Mouse (Mus musculus) heart, adult 9 months (tissue): ENCODE data around the gene Nr2e1.

Experiments
- DNase-seq, 2 experiments: peaks; one replicate each; pipeline ENCODE4 v3.0.0; 2022; ENCODE audit warnings: low spot score in 2 of 2

Gene Nr2e1

DNA sequence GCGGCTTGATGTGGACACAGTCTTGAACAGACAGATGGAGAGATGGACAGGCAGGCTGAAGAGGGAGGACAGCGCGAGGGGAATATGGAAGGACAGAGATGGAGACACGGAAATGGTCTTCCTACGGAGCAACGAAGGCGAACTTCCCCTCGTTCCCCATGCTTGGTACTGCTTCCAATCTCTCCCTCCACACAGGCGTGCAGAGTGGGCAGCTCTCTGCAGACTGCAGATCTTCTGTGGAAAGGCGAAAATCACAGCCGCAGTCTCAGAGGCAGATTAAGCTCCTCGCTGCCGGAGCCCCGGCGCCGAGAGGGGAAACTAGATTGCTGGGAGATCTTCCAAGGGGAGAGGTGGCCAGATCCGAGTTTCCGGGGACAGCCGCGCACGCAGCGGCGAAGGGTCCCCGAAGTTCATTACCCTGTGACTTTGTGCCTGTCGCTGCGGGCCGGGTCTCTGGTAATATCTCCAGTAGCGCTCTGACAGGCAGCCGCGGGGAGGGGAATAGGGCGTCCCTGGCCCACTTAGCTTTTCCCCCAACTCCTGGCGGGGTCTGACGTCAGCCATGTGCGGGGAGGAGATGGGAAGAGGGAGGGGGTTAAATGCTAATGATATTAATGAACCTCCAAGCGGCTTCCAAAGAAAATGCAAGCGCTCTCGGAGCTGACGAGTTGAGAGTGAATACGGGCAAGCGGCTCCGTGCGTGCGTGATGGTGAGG is at the start of gene Nr2e1, which contains the start of gene Ostm1:
Gene Nr2e1 (minus strand): TSS at position 476 of the 716 bp plus-strand sequence.
Gene Ostm1 (plus strand): TSS at position 666 of the 716 bp plus-strand sequence.
- DNase-seq = no peak

DNA sequence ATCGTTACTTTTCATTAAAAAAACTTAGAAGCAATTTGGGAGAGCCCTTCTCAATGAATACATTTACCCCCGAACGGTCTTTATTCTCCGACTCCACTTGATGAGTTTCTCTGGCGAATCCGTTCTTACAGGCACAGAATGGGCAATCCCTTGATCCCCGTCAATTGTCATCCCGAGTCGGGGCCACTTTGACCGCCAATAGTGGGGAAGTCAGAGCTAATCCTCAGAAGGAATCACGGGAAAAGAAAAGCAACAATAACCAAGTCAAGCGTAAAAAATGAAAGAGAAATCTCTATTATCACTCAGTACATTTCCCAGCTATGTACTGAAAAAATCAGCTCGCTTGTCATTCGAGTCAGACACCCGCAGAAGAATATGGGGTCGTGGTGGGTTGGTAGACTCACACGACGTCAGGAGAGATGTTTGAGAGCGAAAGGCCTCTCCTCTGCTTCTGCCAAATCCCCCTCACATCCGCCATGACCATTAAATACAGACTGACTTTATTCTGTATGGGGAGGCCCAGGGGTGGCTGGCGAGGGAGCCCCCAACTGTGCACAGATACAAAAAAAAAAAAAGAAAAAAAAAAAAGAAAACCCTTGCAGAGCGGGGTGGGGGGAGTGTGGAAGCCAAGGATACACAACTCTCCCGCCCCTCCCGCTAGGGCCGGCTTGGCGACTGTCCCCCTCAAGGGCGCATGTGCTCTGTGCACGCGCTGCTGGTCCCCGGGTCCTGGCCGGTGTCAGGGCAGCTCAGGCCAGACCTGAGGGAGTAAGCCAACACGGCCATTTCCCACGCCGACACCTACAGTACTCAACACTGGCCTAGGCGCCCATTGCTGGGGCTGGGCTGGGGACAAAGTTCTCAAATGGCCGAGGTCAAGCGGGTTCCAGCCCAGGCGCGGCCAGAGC is 49.3 kb upstream of the Nr2e1 start:
- peak in 1 of 2 experiments; percentile 10 for DNase-seq

DNA sequence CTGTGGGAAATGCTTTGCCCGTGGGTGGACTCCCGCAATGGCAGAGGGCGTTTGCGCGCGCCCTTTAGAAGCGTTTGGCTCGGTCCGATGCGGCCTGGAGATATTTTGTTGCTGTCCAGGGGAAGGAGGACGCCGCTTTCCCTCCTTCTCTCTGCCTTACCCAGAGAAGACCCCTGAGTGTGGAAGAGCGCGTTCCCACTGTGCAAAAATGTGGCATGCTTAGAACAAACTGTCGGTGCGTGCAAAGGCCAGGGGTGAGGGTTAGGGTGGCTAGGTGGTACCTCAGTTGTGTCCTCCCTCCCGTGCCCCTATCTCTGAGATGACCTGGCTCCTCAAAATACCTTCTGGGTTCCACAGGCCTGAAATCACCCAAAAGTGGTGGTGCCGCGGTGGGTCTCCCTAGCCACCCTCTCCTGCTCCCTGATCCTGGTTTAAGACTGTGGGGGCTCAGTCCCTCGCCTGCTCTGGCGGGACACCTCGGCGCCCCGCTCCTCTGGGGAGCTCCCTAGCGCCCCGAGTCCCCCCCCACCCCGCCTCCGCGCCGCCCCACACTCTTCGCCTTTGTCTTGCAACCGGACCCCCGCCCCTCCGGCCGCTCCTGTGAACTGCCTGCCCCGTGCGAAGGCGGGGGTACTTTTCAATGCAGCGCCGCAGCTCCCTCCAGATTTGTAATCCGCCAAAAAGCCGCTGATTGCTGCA is 48.5 kb upstream of the Nr2e1 start:
- DNase-seq = no peak

DNA sequence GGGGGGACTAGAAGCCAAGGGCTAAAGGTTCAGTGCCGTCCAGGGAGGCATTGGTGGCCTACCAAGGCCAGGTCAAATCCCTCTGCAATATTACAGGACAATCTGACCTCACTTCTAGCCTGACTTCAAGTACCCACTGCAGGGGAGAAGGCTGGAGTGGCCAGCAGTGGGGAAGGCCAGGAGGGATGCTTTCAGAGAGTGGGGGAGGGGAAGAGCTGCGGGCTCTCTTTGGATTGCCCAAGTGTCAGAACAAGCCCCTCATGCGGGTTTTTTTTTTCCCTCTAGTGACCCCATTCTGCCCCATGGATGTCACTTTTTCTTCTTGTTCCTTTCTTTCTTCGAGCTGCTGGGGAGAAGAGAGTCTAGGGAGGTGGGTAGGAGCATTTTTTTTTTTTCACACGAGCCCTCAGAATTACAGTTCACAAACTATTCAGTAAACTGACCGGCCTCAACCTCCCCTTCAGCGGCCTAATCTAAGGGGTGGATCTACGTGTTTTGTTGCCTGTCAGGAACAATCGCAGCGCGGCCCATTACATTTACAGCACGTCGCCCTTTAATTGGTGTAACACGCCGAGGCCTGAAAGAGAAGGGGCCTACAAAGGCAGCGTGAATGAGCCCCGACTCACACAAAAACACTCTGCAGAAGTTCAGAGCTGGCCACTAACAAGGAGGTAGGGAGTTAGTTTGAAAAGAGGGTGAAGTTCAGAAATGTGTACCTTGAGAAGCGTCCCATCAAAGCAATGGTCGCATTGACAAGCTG is 47.3 kb upstream of the Nr2e1 start:
- DNase-seq = no peak

DNA sequence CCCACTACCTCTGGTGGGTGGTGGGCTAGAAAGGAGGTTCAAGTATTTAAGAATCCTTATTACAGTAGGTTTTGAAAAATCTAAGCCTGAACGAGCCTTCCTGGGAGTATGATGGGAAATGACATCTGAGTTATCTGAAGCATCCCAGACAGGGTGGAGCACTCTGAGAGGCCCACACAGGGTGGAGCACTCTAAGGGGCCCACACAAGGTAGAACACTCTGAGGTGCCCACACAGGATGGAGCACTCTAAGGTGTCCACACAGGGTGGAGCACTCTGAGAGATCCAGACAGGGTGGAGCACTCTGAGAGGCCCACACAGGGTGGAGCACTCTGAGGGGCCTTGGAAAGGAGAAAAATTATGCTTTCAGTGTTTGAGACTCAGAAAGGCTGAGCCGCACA is 42.5 kb upstream of the Nr2e1 start:
- DNase-seq = no peak

DNA sequence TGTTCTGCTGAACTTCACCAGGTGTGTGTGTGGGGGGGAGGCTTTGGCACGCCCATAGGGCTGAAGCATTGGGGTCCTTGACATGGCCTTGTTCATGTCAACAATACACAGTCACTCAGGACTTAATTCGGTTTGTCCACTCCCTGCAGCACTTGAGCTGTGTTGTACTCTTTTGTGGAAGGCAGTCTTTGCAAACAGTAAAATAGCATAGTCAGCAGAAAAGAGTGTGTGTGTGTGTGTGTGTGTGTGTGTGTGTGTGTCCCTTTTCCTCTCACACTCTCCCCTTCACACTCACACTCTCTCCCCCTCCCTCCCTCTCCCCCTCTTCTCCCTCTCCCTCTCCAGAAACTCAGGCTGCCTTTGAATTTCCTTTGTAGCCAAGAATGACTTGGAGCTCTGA is 34.9 kb upstream of the Nr2e1 start:
- DNase-seq = no peak

DNA sequence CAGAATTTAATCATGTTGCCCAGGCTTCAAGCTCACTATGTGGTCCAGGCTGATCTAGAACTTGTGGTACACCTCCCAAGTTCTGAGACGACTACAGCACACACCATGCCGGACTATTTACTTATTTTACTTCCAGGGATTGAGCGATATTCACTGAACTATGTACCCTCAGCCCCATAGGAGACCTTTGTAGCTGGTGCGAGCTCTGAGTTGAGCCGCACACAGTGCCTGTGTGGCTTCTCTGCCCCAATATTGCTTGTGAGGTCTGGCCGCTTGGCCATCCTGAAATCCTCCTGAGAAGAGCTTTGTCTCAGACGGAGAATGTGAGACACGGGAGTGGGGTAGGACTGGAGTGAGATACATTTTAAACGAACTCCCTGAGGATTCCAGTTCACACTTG is 31.3 kb upstream of the Nr2e1 start:
- DNase-seq = no peak

DNA sequence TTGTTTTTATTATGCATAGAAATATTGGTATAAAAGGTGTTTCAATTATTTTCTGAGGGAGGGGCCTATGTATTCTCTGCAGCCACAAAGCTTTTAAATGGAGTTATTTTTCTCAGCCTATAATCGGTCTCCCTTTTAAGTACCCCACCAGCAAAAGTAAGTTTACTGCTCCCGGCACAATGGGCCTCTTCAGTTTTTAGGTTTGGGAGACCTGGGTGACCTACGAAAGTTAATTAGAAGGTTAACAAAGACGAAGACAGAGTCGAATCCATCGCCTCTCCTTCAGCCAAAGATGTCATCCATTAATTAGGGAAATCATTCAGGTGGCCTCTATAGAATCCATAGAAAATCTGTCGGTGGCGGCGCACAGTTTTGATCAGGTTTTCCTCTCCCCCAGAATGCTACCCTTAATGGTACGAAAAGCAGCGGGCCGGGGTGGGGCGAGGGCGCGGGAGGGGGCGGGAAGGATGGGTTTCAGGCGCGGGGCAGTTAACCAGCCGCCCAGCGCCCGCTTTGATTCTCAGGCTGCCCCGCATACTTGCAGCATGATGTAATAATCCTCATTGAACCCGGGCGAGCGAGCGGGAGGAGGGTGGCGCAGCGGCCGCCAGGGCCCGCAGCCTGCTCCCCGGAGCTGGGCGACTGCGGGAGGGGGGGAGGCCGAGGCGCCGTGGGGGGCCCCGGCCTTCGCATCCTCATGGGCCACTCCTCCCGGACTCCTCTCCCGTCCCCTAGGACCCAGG is 30.4 kb upstream of the Nr2e1 start:
- no peak for DNase-seq

DNA sequence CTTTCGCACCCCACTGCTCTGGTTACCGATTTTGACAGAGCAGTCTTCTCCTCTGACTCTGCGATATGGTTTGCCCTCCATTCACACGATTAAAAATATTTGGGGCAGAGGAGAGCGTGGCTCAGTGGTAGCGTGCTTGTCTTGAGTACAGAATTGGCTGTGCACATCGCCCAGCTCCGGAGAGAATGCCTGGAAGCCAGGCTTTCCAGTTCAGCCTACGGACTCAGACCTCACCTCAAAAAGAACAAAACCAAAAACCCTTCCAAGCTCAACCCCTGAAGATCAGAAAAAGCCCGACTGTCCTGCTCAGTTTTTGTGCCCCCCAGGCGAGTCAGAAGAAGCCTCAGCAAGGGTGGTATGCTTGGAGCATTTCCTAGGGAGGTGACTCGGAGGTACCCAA is 29.6 kb upstream of the Nr2e1 start:
- DNase-seq = no peak

DNA sequence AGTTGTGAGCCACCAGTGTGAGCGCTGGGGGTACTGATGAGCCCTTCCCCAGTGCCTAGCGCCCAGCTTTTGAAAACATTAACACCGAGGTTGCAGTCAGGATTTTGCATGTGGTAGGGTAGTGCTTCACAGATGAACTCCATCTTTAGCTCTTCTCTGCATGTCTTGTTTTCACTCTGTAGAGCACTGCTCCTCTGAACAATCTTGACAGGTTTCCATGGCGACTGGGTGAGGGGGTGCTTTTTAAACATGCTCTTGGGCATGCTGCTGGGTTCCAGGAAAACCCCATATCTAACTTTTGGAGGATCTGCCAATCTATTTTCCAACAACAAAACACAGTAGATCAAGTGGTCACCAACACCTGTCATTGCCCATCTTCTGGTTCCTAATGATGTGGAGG is 23.3 kb upstream of the Nr2e1 start:
- no peak for DNase-seq

DNA sequence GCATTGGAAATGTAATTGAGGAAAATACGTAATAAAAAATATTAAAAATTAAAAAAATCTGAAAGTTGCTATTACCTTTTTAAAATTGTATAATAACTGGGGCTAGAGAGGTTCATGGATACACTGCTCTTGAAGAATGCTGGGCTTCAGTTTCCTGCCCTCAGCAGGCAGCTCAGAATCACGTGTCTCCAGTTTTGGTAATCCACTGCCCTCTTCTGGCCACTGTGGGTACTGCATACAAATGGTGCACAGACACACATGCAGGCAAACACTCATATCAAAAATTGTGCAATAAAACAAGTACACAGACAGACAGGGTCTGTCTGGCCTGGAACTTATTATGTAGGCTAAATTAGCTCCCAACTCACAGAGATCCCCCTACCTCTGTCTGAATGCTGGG is 21.4 kb upstream of the Nr2e1 start:
- DNase-seq = no peak

DNA sequence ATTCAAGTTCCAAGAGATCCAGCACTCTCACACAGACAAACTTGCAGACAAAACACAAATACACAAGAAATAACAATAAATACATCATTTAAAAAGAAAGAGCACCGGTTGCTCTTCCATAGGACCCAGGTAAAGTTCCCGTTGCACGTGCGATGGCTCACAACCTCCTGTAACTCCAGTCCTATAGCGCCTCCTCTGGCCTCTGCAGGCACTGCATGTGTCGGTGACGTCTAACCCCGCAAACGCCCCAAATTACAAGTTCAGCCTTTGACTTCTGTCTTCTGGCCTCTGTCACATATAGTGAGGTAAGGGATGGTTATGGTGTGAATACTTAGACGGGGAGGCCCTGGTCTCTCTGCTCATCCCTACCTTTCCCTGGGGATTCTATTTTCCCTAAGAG is 18.1 kb upstream of the Nr2e1 start:
- no peak for DNase-seq

DNA sequence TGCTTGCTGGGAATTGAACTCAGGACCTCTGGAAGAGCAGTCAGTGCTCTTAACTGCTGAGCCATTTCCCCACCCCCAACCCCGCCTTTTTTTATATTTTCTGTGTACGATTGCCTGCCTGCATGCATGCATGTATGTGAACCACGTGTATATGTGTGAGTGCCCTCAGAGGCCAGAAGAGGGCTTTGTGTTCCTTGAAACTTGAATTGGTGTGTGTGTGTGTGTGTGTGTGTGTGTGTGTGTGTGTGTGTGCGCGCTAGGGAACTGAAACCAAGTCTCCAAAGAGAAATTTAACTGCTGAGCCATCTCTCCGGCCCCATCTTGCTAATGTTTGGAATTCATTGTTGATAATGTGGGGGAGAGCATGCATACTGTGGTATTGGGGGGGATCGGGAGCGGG is 15.2 kb upstream of the Nr2e1 start:
- no peak for DNase-seq

DNA sequence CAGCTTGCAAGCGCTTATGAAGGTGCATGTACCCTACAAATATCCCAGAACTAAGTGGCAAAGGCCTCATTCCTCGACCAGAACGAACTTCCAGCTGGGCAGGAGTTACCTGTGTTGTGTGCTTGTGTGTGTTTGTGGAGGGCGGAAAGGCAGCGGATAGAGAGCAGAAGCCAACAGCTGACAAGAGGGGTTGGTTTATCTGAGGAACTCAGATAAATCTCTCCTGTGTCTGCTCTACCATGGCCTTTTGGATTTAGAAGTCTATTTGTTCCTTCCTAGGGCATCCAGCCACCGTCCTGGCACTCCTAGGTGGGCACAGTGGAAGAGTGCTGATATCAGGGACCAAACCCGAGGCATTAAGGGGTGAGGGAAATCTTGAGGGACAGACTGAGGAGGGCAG is 9.8 kb upstream of the Nr2e1 start:
- DNase-seq = no peak

DNA sequence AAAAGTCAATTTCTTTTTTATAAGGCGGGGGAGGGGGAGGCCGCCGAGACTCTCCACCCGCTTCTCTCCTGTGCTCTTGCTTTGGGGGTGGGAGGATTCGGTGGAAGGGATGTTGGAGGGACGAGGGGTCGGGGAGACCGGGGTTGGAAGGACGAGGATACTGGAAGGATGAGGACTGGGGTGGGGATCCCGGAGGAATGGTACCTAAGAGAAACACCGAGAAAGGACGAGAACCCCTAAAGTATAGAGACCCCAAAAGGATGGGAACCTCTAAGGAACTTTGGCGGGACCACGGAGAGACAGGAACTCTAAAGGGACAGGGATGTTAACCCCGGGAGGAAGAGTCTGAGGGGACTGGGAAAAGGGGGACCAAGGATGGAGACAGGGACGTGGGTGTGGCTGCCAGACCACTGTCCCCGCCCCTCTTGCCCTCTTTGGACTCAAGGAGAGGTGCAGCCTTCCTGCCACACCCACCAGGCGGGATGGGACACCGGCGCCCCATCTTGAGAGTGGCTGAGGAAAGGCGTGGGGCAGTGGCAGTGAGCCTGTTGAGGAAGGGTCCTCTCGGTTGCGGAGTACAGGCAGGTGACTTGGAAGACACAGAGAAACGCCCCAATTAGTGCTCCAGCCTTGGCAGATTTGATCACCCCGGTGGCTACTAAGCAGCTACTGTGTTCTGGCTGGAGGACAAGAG is 8.7 kb upstream of the Nr2e1 start:
- no peak for DNase-seq

DNA sequence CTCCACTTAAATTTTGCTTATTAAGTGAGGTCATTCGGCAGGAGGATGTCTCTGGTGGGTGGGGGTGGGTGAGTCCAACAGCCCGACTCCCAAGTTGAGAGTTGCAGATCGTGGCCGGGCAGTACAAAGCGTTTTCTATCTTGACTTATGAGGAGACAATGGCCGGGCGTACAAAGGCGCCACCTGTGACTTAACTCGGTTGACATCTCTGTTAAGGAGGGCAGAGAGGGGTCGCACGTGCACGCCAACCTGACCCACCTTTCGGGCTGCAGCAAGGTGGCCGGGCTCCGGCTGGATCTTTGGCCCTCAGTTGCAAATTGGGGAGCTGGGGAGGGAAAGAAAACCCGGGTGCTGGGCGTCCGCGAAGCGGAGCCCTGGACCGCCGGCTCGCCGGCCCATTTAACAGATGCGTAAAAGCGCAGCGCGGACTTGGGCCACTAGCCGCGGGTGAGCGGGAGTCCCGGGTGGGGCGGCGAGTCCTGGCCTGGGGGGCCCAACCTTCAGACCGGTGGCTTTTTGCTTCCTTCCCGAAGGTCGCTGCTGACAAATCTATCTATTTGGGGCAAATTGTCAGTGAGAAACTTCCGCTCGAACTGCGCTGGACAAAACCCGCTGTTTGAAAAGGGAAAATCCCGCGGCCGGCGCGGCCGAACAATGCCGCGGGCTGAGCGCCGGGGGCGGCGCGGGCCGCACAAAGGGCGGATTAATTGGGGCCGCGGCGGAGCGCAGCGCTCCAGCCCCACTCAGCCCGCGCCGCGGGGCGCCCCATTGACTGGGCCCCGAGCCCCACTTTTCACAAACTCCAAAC is 8.0 kb upstream of the Nr2e1 start:
- DNase-seq = no peak

DNA sequence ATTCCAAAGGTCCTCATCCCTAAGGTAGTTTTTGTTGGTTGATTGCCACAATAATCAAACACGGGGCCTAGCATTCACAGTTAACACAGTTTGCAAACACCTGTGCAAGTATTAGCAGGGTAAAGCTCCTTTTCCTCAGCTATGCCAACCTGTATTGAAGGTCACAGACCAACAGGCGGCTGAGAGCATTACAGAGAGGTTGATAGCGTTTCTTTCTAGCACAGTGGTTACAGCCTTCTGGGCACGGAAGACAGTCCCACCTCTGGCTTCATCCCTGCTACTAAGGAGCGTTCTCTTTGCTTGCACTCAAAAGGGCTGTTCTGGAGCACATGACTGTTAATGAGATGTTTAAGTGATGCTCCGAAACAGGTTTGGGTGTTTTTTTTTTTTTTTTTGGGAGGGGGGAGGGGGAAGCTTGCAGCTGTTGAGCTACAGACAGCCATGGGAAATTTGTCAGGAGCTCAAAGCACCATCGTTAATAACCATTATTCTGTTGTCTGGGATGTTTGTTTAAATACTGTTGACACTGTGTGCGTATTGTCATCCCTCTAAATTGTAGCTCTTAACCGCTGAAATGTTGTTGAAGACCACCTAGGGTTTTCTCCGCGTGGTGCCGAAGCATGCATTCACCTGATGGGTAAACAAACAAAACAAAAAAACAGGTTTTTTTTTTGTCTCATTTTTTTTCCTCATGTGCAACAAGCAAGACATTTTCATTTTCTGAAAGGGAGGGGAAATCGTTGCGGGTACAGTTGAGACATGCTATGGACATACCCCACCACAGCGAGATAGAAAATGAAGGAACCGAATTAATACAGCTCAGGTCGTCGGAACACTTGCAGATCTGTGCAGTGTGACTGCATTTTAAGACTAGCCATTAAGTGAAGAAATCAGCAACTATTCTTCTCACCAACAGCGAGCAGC is 7.1 kb upstream of the Nr2e1 start:
- no peak for DNase-seq

DNA sequence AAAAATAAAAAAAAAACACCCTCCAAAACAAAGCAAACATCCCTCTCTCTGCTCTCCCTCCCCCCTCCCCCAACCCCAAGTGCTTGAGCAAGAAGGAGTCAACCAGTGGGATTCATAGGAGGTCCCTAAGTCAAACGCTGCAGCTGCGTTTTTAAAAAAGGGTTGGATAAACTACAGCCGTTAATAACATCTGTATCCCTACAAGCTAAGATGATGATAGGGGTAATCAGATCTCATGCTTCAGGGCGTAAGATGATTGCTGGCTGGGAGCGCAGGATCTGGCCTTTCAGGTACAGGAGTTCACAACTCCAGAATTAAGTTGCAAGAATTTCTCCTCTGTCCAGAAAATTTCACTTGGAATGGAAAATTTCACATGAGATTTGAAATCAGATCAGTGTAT is 6.1 kb upstream of the Nr2e1 start:
- no peak for DNase-seq
